Mouse (Mus musculus): ENCODE measurements around the gene Epha3. TPM values are rescaled to one million over a fixed set of nuclear protein-coding genes. Genes with fewer than 3 reads are reported as not detected.

Gene Epha3
- total RNA-seq, 1 experiment = 0.18 TPM

GRCm38 (mm10) chr16:63689371-63689770 lies 174.6 kb downstream of the Epha3 start:
- TF ChIP-seq HCFC1 (IDR thresholded peaks at IDR 0.05; ENCODE audit: borderline replicate concordance, insufficient read depth, low read length) (no peak), CHD2 (IDR thresholded peaks at IDR 0.05; ENCODE audit: low read depth, low read length) (no peak), ZNF384 (IDR thresholded peaks at IDR 0.05; ENCODE audit: low read depth, low read length) (no peak), ZC3H11A (IDR thresholded peaks at IDR 0.05; ENCODE audit: borderline replicate concordance, low read depth, low read length) (no peak), MAFK (IDR thresholded peaks at IDR 0.05; ENCODE audit: insufficient read depth, low read depth, low read length) (no peak)
- DNase-seq (ENCODE audit: low read depth, low spot score) = no peak
- Histone ChIP-seq H3K4me1 (ENCODE audit: control insufficient read depth in 2 of 2, insufficient read depth in 2 of 2, low read length in 2 of 2, poor library complexity in 1 of 2) (no peaks in the 10 kb centered on the region), H3K9ac (ENCODE audit: insufficient read depth, low read depth, low read length, poor library complexity, severe bottlenecking) (no peak overlapping the region), H3K36me3 (ENCODE audit: control insufficient read depth, insufficient read depth, low read length, poor library complexity, severe bottlenecking) (no peaks in the 10 kb centered on the region), H3K4me3 (ENCODE audit: insufficient read depth in 1 of 2, low read depth in 1 of 2, low read length in 2 of 2, poor library complexity in 1 of 2, severe bottlenecking in 1 of 2) (no peak overlapping the region), H3K9me3 (ENCODE audit: control insufficient read depth, insufficient read depth, low read depth, low read length) (no peaks in the 10 kb centered on the region), H3K27ac (ENCODE audit: insufficient read depth, low read depth, low read length, poor library complexity, severe bottlenecking) (no peak overlapping the region)
- in situ Hi-C loops (cut with MboI; ENCODE audit: low sequenced_read_pairs in 2 of 2, unreplicated experiment in 2 of 2) = no loop called here

GRCm38 (mm10) chr16:63684211-63684610 lies 179.8 kb downstream of the Epha3 start:
- Histone ChIP-seq H3K9ac (ENCODE audit: insufficient read depth, low read depth, low read length, poor library complexity, severe bottlenecking) (no peak overlapping the region), H3K9me3 (ENCODE audit: control insufficient read depth, insufficient read depth, low read depth, low read length) (no peaks in the 10 kb centered on the region), H3K4me1 (ENCODE audit: control insufficient read depth in 2 of 2, insufficient read depth in 2 of 2, low read length in 2 of 2, poor library complexity in 1 of 2) (no peaks in the 10 kb centered on the region), H3K36me3 (ENCODE audit: control insufficient read depth, insufficient read depth, low read length, poor library complexity, severe bottlenecking) (no peaks in the 10 kb centered on the region), H3K27ac (ENCODE audit: insufficient read depth, low read depth, low read length, poor library complexity, severe bottlenecking) (no peak overlapping the region), H3K4me3 (ENCODE audit: insufficient read depth in 1 of 2, low read depth in 1 of 2, low read length in 2 of 2, poor library complexity in 1 of 2, severe bottlenecking in 1 of 2) (no peak overlapping the region)
- in situ Hi-C loops (cut with MboI; ENCODE audit: low sequenced_read_pairs in 2 of 2, unreplicated experiment in 2 of 2) = no loop called here
- no peak for DNase-seq (ENCODE audit: low read depth, low spot score)
- no peak for TF ChIP-seq ZC3H11A (IDR thresholded peaks at IDR 0.05; ENCODE audit: borderline replicate concordance, low read depth, low read length)
- no peak for TF ChIP-seq HCFC1 (IDR thresholded peaks at IDR 0.05; ENCODE audit: borderline replicate concordance, insufficient read depth, low read length)
- no peak for TF ChIP-seq MAFK (IDR thresholded peaks at IDR 0.05; ENCODE audit: insufficient read depth, low read depth, low read length)
- no peak for TF ChIP-seq CHD2 (IDR thresholded peaks at IDR 0.05; ENCODE audit: low read depth, low read length)

- in situ Hi-C loops (cut with MboI; ENCODE audit: low sequenced_read_pairs in 2 of 2, unreplicated experiment in 2 of 2) = no loop called here
- no peak for TF ChIP-seq HCFC1 (IDR thresholded peaks at IDR 0.05; ENCODE audit: borderline replicate concordance, insufficient read depth, low read length)
- no peak for TF ChIP-seq ZNF384 (IDR thresholded peaks at IDR 0.05; ENCODE audit: low read depth, low read length)
- no peak for TF ChIP-seq ZC3H11A (IDR thresholded peaks at IDR 0.05; ENCODE audit: borderline replicate concordance, low read depth, low read length)
- no peak for TF ChIP-seq CHD2 (IDR thresholded peaks at IDR 0.05; ENCODE audit: low read depth, low read length)
- no peak for TF ChIP-seq MAFK (IDR thresholded peaks at IDR 0.05; ENCODE audit: insufficient read depth, low read depth, low read length)
- H3K27ac ChIP-seq (ENCODE audit: insufficient read depth, low read depth, low read length, poor library complexity, severe bottlenecking) = no peak overlapping the region
- H3K9me3 ChIP-seq (ENCODE audit: control insufficient read depth, insufficient read depth, low read depth, low read length) = no peaks in the 10 kb centered on the region
- H3K9ac ChIP-seq (ENCODE audit: insufficient read depth, low read depth, low read length, poor library complexity, severe bottlenecking) = no peak overlapping the region
- H3K36me3 ChIP-seq (ENCODE audit: control insufficient read depth, insufficient read depth, low read length, poor library complexity, severe bottlenecking) = no peaks in the 10 kb centered on the region
- no peak for DNase-seq (ENCODE audit: low read depth, low spot score)
- no peak overlapping the region for H3K4me3 ChIP-seq (ENCODE audit: insufficient read depth in 1 of 2, low read depth in 1 of 2, low read length in 2 of 2, poor library complexity in 1 of 2, severe bottlenecking in 1 of 2)
- H3K4me1 ChIP-seq (ENCODE audit: control insufficient read depth in 2 of 2, insufficient read depth in 2 of 2, low read length in 2 of 2, poor library complexity in 1 of 2) = no peaks in the 10 kb centered on the region
Observed at GRCm38 (mm10) chr16:63674426-63674825, 189.5 kb downstream of the Epha3 start.

- Histone ChIP-seq H3K27ac (ENCODE audit: insufficient read depth, low read depth, low read length, poor library complexity, severe bottlenecking) (no peak overlapping the region), H3K9me3 (ENCODE audit: control insufficient read depth, insufficient read depth, low read depth, low read length) (no peaks in the 10 kb centered on the region), H3K4me1 (ENCODE audit: control insufficient read depth in 2 of 2, insufficient read depth in 2 of 2, low read length in 2 of 2, poor library complexity in 1 of 2) (no peaks in the 10 kb centered on the region), H3K36me3 (ENCODE audit: control insufficient read depth, insufficient read depth, low read length, poor library complexity, severe bottlenecking) (no peaks in the 10 kb centered on the region), H3K9ac (ENCODE audit: insufficient read depth, low read depth, low read length, poor library complexity, severe bottlenecking) (no peak overlapping the region), H3K4me3 (ENCODE audit: insufficient read depth in 1 of 2, low read depth in 1 of 2, low read length in 2 of 2, poor library complexity in 1 of 2, severe bottlenecking in 1 of 2) (no peak overlapping the region)
- no peak for DNase-seq (ENCODE audit: low read depth, low spot score)
- in situ Hi-C loops (cut with MboI; ENCODE audit: low sequenced_read_pairs in 2 of 2, unreplicated experiment in 2 of 2) = no loop called here
- TF ChIP-seq MAFK (IDR thresholded peaks at IDR 0.05; ENCODE audit: insufficient read depth, low read depth, low read length) (no peak), ZC3H11A (IDR thresholded peaks at IDR 0.05; ENCODE audit: borderline replicate concordance, low read depth, low read length) (no peak), HCFC1 (IDR thresholded peaks at IDR 0.05; ENCODE audit: borderline replicate concordance, insufficient read depth, low read length) (no peak), CHD2 (IDR thresholded peaks at IDR 0.05; ENCODE audit: low read depth, low read length) (no peak), ZNF384 (IDR thresholded peaks at IDR 0.05; ENCODE audit: low read depth, low read length) (no peak)
Observed at GRCm38 (mm10) chr16:63673236-63673840, 190.6 kb downstream of the Epha3 start.

Measured in ES-E14 (cell line).